Mouse (Mus musculus) erythroblast, embryonic 14.5 days (primary cell): ENCODE data around the gene Ankmy1.

Source experiments
- GATA1 ChIP-seq: IDR thresholded peaks from 2 replicates; pipeline ENCODE4 v1.6.1; 2012; ENCODE audit warnings: low read length, inconsistent platforms, mixed read lengths
- TAL1 ChIP-seq: IDR thresholded peaks from 3 replicates; pipeline ENCODE4 v1.6.1; 2012; ENCODE audit warnings: low read length, inconsistent platforms, mixed read lengths

DNA sequence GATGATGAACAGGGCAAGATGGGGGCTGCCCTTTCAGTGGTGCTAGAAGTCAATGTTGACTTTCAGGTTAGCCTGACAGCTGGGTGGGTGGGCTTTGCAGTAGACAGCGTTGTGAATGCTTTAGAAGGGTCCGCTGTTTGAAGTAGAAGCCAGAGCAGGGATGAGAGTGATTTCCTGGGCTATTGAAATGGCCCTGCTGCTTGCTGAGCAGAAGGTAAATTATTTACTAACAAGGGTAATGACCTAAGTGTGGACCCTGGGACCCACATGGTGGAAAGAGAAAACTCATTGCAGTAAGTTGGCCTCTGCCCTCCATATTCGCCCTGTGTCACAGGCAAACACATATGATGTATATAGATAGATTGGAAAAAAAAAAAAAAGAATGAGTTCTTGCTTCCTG, 33.8 kb upstream of the Ankmy1 start:
- TF ChIP-seq GATA1 (no peak), TAL1 (no peak)
